Mouse (Mus musculus) kidney, adult 2 months (tissue): ENCODE measurements around the gene Hint1. TPM values are rescaled to one million over a fixed set of nuclear protein-coding genes. Genes with fewer than 3 reads are reported as not detected.

Experiments used
- DNase-seq: peaks from one replicate; pipeline ENCODE4 v3.0.0; 2021
- H3K27ac ChIP-seq: fragments of 200-500 bp; 2 replicates; pipeline ENCODE4 v1.5.1; 2012; ENCODE audit warnings: low read depth, low read length, control low read depth, inconsistent platforms; ENCODE audit not compliant: insufficient read depth
- H3K27me3 ChIP-seq: fragments of 200-500 bp; replicated peaks from 2 replicates; pipeline ENCODE4 v1.6.1; 2012; ENCODE audit warnings: mild to moderate bottlenecking, moderate library complexity, low read length, inconsistent platforms; ENCODE audit not compliant: control insufficient read depth, insufficient read depth
- H3K36me3 ChIP-seq: fragments of 200-500 bp; 2 replicates; pipeline ENCODE4 v1.6.1; 2012; ENCODE audit warnings: mild to moderate bottlenecking, moderate library complexity, low read length, inconsistent platforms; ENCODE audit not compliant: control insufficient read depth, insufficient read depth
- H3K4me1 ChIP-seq: fragments of 200-500 bp; 2 replicates; pipeline ENCODE4 v1.6.1; 2011; ENCODE audit warnings: low read length; ENCODE audit not compliant: control insufficient read depth, insufficient read depth
- H3K4me3 ChIP-seq: fragments of 200-500 bp; 2 replicates; pipeline ENCODE4 v1.5.1; 2011; ENCODE audit warnings: mild to moderate bottlenecking, low read depth, low read length, control low read depth; ENCODE audit not compliant: insufficient read depth
- CTCF ChIP-seq: fragments of 200-500 bp; conservative IDR thresholded peaks from 2 replicates; pipeline ENCODE4 v1.5.1; 2011; ENCODE audit warnings: low read depth, mild to moderate bottlenecking, control low read depth, low read length, moderate library complexity, mixed read lengths; ENCODE audit not compliant: insufficient read depth, insufficient read length
- POLR2A ChIP-seq: fragments of 200-500 bp; IDR thresholded peaks from one replicate; pipeline ENCODE4 v1.6.1; 2011; ENCODE audit warnings: low read depth, low read length, control low read depth
- WGBS: fragments of 180-500 bp; shearing (Covaris S2); methylation state at CpG from one replicate; pipeline ENCODE4 v1.1.7; 2018; 5-methylcytosine and 5-hydroxymethylcytosine counted together
- polyA plus RNA-seq: library from polyadenylated mRNA; depleted of rRNA; stranded (reverse); fragments of >200 nt; gene quantifications from 2 replicates; pipeline ENCODE4 v1.2.3, GENCODE M21; 2012

The Hint1 gene
- polyA plus RNA-seq, 1 experiment: 1,173 TPM

- Histone ChIP-seq H3K27me3 (no peaks in the 10 kb centered on the region), H3K4me1 (no peaks in the 10 kb centered on the region), H3K4me3 (no peak overlapping the region), H3K27ac (no peak overlapping the region), H3K36me3 (no peaks in the 10 kb centered on the region)
- DNase-seq: no peak
- 68% methylated on average over 2 of the region's 2 CpGs for WGBS
- no peak for TF ChIP-seq POLR2A
- 0 out of 2 replicates have a peak, but pooled peaks have one; percentile 16 for TF ChIP-seq CTCF
These were observed 31.6 kb upstream of the Hint1 start for GRCm38 (mm10) chr11:54834596-54834995.

DNA sequence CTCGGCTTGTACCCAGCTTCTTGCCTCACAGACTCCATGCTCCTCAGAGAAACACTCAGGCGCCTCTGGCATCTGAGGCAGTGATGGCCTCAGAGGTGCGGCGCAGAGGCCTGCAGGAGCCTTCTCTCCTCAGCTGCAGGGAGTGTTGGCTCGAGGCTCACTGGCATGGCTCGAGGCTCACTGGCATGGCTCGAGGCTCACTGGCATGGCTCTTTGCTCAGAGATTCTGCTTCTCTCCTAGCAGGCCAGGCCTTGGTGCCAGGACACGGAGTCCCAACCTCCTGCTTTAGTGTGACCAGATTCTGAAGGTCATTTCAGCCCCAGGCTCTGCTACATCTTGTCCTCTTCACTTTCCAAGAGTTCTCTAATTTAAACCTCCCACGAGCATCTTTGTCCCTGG lies 30.1 kb upstream of the Hint1 start:
- no peaks in the 10 kb centered on the region for H3K4me1 ChIP-seq
- H3K36me3 ChIP-seq: no peaks in the 10 kb centered on the region; the same call in 1 of the 2 replicates
- TF ChIP-seq CTCF: no peak
- no peak for TF ChIP-seq POLR2A
- peak; percentile 28 for DNase-seq
- no peak overlapping the region for H3K27ac ChIP-seq
- H3K4me3 ChIP-seq: no peak overlapping the region
- no peaks in the 10 kb centered on the region for H3K27me3 ChIP-seq
- WGBS: 81% methylated on average over 9 of the region's 9 CpGs

GRCm38 (mm10) chr11:54839696-54840095 lies 26.5 kb upstream of the Hint1 start:
- 86% methylated on average over 4 of the region's 4 CpGs for WGBS
- TF ChIP-seq POLR2A (no peak), CTCF (no peak)
- no peak overlapping the region for H3K4me3 ChIP-seq

GRCm38 (mm10) chr11:54840891-54841290 lies 25.3 kb upstream of the Hint1 start:
- no peak overlapping the region for H3K4me3 ChIP-seq
- H3K27me3 ChIP-seq: no peaks in the 10 kb centered on the region
- DNase-seq: no peak
- WGBS: 94% methylated on average over 11 of the region's 11 CpGs
- no peaks in the 10 kb centered on the region; the same call in 1 of the 2 replicates for H3K36me3 ChIP-seq
- H3K4me1 ChIP-seq: no peaks in the 10 kb centered on the region
- H3K27ac ChIP-seq: no peak overlapping the region
- TF ChIP-seq CTCF (no peak), POLR2A (no peak)

More at GRCm38 (mm10) chr11:54839696-54840095, 26.5 kb upstream of the Hint1 start:
- no peak overlapping the region for H3K27ac ChIP-seq
- no peaks in the 10 kb centered on the region for H3K27me3 ChIP-seq
- no peaks in the 10 kb centered on the region for H3K4me1 ChIP-seq
- no peak for DNase-seq
- no peaks in the 10 kb centered on the region; the same call in 1 of the 2 replicates for H3K36me3 ChIP-seq

GRCm38 (mm10) chr11:54844424-54844823 lies 21.8 kb upstream of the Hint1 start:
- Histone ChIP-seq H3K4me1 (no peaks in the 10 kb centered on the region), H3K4me3 (no peak overlapping the region), H3K27ac (no peak overlapping the region), H3K36me3 (no peaks in the 10 kb centered on the region; the same call in 1 of the 2 replicates), H3K27me3 (no peaks in the 10 kb centered on the region)
- TF ChIP-seq CTCF (no peak), POLR2A (no peak)
- no peak for DNase-seq
- 57% methylated on average over 9 of the region's 9 CpGs for WGBS

DNA sequence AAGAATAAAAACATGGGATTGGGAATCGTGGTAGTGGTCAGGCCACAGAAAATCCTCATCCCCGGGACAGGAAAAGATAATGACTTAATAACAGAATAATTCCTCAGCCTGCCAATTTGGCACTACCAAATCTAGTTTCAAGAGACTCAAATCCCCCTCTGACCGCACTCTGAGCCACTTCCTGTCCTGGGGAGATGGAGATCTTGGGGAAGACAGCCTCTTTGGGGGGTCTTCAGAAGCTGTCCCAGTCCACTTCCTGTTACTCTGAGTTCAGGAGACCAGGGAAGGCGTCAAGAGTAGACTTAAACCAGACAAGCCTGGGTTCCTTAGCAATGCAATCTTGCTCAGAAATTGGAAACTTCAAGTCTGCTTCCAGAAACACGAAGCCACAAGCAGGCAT lies 21.2 kb upstream of the Hint1 start:
- no peak overlapping the region for H3K4me3 ChIP-seq
- H3K4me1 ChIP-seq: no peaks in the 10 kb centered on the region
- 73% methylated on average over 5 of the region's 5 CpGs for WGBS
- no peaks in the 10 kb centered on the region for H3K27me3 ChIP-seq
- no peaks in the 10 kb centered on the region for H3K36me3 ChIP-seq
- H3K27ac ChIP-seq: no peak overlapping the region
- DNase-seq: no peak
- TF ChIP-seq POLR2A (no peak), CTCF (no peak)

GRCm38 (mm10) chr11:54845470-54846442 lies 20.4 kb upstream of the Hint1 start:
- Histone ChIP-seq H3K4me3 (no peak overlapping the region), H3K27ac (no peak overlapping the region), H3K36me3 (no peaks in the 10 kb centered on the region), H3K4me1 (no peaks in the 10 kb centered on the region), H3K27me3 (no peaks in the 10 kb centered on the region)
- no peak for DNase-seq
- WGBS: 64% methylated on average over 8 of the region's 8 CpGs
- TF ChIP-seq POLR2A (no peak), CTCF (no peak)
